Mouse (Mus musculus): ENCODE measurements around the gene 4931428L18Rik. TPM values are rescaled to one million over a fixed set of nuclear protein-coding genes. Genes with fewer than 3 reads are reported as not detected.

The 4931428L18Rik gene
- 0.13 TPM in 1 of 2 replicates, not detected in the other for polyA plus RNA-seq (2015; fragmentation: Nextera tagmentation; extraction: Ambion mirVana)

- ATAC-seq (ENCODE audit: insufficient read depth, low FRiP score, low read depth): no peak
- H3K27ac ChIP-seq: no peak within 1 kb of the TSS
- H3K4me2 ChIP-seq: no peak within 1 kb of the TSS
- H3K4me1 ChIP-seq: no peaks in the 10 kb centered on the region
- WGBS: 78% methylated on average over 7 of the region's 7 CpGs
- no peaks in the 10 kb centered on the region for H3K27me3 ChIP-seq (replicated peaks)
- H3K4me3 ChIP-seq (replicated peaks): no peak within 1 kb of the TSS
- no peaks in the 10 kb centered on the region for H3K9me3 ChIP-seq
- no peak within 1 kb of the TSS for H3K9ac ChIP-seq
- H3K36me3 ChIP-seq: no peaks in the 10 kb centered on the region
These were observed at the start of gene 4931428L18Rik, which contains the start of gene Pih1d3 for GRCm38 (mm10) chr1:31222564-31222963. Gene 4931428L18Rik, minus strand, starts transcription at chr1:31222684. Gene Pih1d3, plus strand, starts transcription at chr1:31222838.

- WGBS: 54% methylated on average over 10 of the region's 10 CpGs
- Histone ChIP-seq H3K27ac (peak overlapping the region; percentile 61), H3K36me3 (no peaks in the 10 kb centered on the region), H3K9me3 (no peaks in the 10 kb centered on the region), H3K4me2 (no peak overlapping the region), H3K4me1 (no peaks in the 10 kb centered on the region), H3K9ac (no peak overlapping the region), H3K4me3 (replicated peaks) (no peak overlapping the region), H3K27me3 (replicated peaks) (no peaks in the 10 kb centered on the region)
- 0 out of 2 replicates have a peak, but pooled peaks have one; percentile 22 for ATAC-seq (ENCODE audit: insufficient read depth, low FRiP score, low read depth)
These were observed 37.9 kb upstream of the 4931428L18Rik start for GRCm38 (mm10) chr1:31260218-31260923.

GRCm38 (mm10) chr1:31233319-31234036, 11.0 kb upstream of the 4931428L18Rik start:
- no peaks in the 10 kb centered on the region for H3K4me1 ChIP-seq
- no peaks in the 10 kb centered on the region for H3K27me3 ChIP-seq (replicated peaks)
- H3K36me3 ChIP-seq: no peaks in the 10 kb centered on the region
- ATAC-seq (ENCODE audit: insufficient read depth, low FRiP score, low read depth): no peak
- H3K9ac ChIP-seq: no peak overlapping the region
- no peak overlapping the region for H3K4me2 ChIP-seq
- no peaks in the 10 kb centered on the region for H3K9me3 ChIP-seq
- H3K4me3 ChIP-seq (replicated peaks): no peak overlapping the region
- no peak overlapping the region for H3K27ac ChIP-seq

GRCm38 (mm10) chr1:31220599-31221250, 1.8 kb downstream of the 4931428L18Rik start:
- H3K4me3 ChIP-seq (replicated peaks): no peak overlapping the region
- no peak for ATAC-seq (ENCODE audit: insufficient read depth, low FRiP score, low read depth)
- H3K4me1 ChIP-seq: no peaks in the 10 kb centered on the region
- 92% methylated on average over 4 of the region's 4 CpGs for WGBS
- no peak overlapping the region for H3K4me2 ChIP-seq
- H3K36me3 ChIP-seq: no peaks in the 10 kb centered on the region
- no peaks in the 10 kb centered on the region for H3K9me3 ChIP-seq
- H3K9ac ChIP-seq: no peak overlapping the region
- H3K27ac ChIP-seq: no peak overlapping the region
- H3K27me3 ChIP-seq (replicated peaks): no peaks in the 10 kb centered on the region

- Histone ChIP-seq H3K4me1 (no peaks in the 10 kb centered on the region), H3K36me3 (no peaks in the 10 kb centered on the region), H3K4me2 (no peak overlapping the region), H3K9ac (no peak overlapping the region), H3K27me3 (replicated peaks) (no peaks in the 10 kb centered on the region), H3K27ac (no peak overlapping the region), H3K4me3 (replicated peaks) (no peak overlapping the region), H3K9me3 (no peaks in the 10 kb centered on the region)
- no peak for ATAC-seq (ENCODE audit: insufficient read depth, low FRiP score, low read depth)
- WGBS: 32% methylated on average over 1 of the region's 1 CpGs
These were observed 7.7 kb downstream of the 4931428L18Rik start for GRCm38 (mm10) chr1:31214831-31215230.

GRCm38 (mm10) chr1:31210144-31210543, 12.3 kb downstream of the 4931428L18Rik start:
- no peaks in the 10 kb centered on the region for H3K27me3 ChIP-seq (replicated peaks)
- no peak overlapping the region for H3K4me3 ChIP-seq (replicated peaks)
- H3K4me2 ChIP-seq: no peak overlapping the region
- ATAC-seq (ENCODE audit: insufficient read depth, low FRiP score, low read depth): no peak
- no peak overlapping the region for H3K27ac ChIP-seq
- H3K36me3 ChIP-seq: no peaks in the 10 kb centered on the region
- WGBS: under 1% methylated on average over 5 of the region's 5 CpGs
- no peaks in the 10 kb centered on the region for H3K4me1 ChIP-seq
- no peaks in the 10 kb centered on the region for H3K9me3 ChIP-seq
- no peak overlapping the region for H3K9ac ChIP-seq

GRCm38 (mm10) chr1:31205770-31206169, 16.7 kb downstream of the 4931428L18Rik start:
- Histone ChIP-seq H3K4me2 (no peak overlapping the region), H3K27me3 (replicated peaks) (no peaks in the 10 kb centered on the region), H3K4me3 (replicated peaks) (no peak overlapping the region), H3K9me3 (no peaks in the 10 kb centered on the region), H3K4me1 (no peaks in the 10 kb centered on the region), H3K9ac (no peak overlapping the region), H3K27ac (no peak overlapping the region), H3K36me3 (no peaks in the 10 kb centered on the region)
- ATAC-seq (ENCODE audit: insufficient read depth, low FRiP score, low read depth): no peak
- 79% methylated on average over 3 of the region's 3 CpGs for WGBS

- no peak for ATAC-seq (ENCODE audit: insufficient read depth, low FRiP score, low read depth)
These were observed 17.1 kb downstream of the 4931428L18Rik start for GRCm38 (mm10) chr1:31205346-31205745.

GRCm38 (mm10) chr1:31203771-31204170, 18.7 kb downstream of the 4931428L18Rik start:
- H3K4me3 ChIP-seq (replicated peaks): no peak overlapping the region
- H3K9me3 ChIP-seq: no peaks in the 10 kb centered on the region
- H3K4me2 ChIP-seq: no peak overlapping the region
- H3K4me1 ChIP-seq: no peaks in the 10 kb centered on the region
- no peak for ATAC-seq (ENCODE audit: insufficient read depth, low FRiP score, low read depth)
- 85% methylated on average over 10 of the region's 10 CpGs for WGBS
- H3K9ac ChIP-seq: no peak overlapping the region
- no peaks in the 10 kb centered on the region for H3K27me3 ChIP-seq (replicated peaks)
- no peaks in the 10 kb centered on the region for H3K36me3 ChIP-seq
- H3K27ac ChIP-seq: no peak overlapping the region

More at GRCm38 (mm10) chr1:31205346-31205745, 17.1 kb downstream of the 4931428L18Rik start:
- WGBS: 74% methylated on average over 7 of the region's 7 CpGs
- Histone ChIP-seq H3K27me3 (replicated peaks) (no peaks in the 10 kb centered on the region), H3K36me3 (no peaks in the 10 kb centered on the region), H3K4me3 (replicated peaks) (no peak overlapping the region), H3K27ac (no peak overlapping the region), H3K9me3 (no peaks in the 10 kb centered on the region), H3K4me1 (no peaks in the 10 kb centered on the region), H3K4me2 (no peak overlapping the region), H3K9ac (no peak overlapping the region)

- no peak overlapping the region for H3K27ac ChIP-seq
- no peak overlapping the region for H3K9ac ChIP-seq
- ATAC-seq (ENCODE audit: insufficient read depth, low FRiP score, low read depth): no peak
- no peaks in the 10 kb centered on the region for H3K36me3 ChIP-seq
- 88% methylated on average over 3 of the region's 3 CpGs for WGBS
- no peaks in the 10 kb centered on the region for H3K9me3 ChIP-seq
- H3K27me3 ChIP-seq (replicated peaks): no peaks in the 10 kb centered on the region
- H3K4me2 ChIP-seq: no peak overlapping the region
- H3K4me3 ChIP-seq (replicated peaks): no peak overlapping the region
- no peaks in the 10 kb centered on the region for H3K4me1 ChIP-seq
These were observed 25.5 kb downstream of the 4931428L18Rik start for GRCm38 (mm10) chr1:31196959-31197358.

GRCm38 (mm10) chr1:31195633-31196032, 26.9 kb downstream of the 4931428L18Rik start:
- no peaks in the 10 kb centered on the region for H3K27me3 ChIP-seq (replicated peaks)
- H3K27ac ChIP-seq: no peak overlapping the region
- H3K4me2 ChIP-seq: no peak overlapping the region
- no peak overlapping the region for H3K4me3 ChIP-seq (replicated peaks)
- no peak for ATAC-seq (ENCODE audit: insufficient read depth, low FRiP score, low read depth)
- H3K36me3 ChIP-seq: no peaks in the 10 kb centered on the region
- no peaks in the 10 kb centered on the region for H3K9me3 ChIP-seq
- H3K9ac ChIP-seq: no peak overlapping the region
- no peaks in the 10 kb centered on the region for H3K4me1 ChIP-seq
- 85% methylated on average over 1 of the region's 1 CpGs for WGBS

Measured in stomach, embryonic 15.5 days (tissue).